Mouse (Mus musculus): ENCODE results near the gene Dpep3. TPM values are rescaled to one million over a fixed set of nuclear protein-coding genes. Genes with fewer than 3 reads are reported as not detected.

The Dpep3 gene
- polyA plus RNA-seq, 1 experiment from 2014 or later = not detected

GRCm38 (mm10) chr8:105932525-105932924 lies 46.7 kb downstream of the Dpep3 start:
- Histone ChIP-seq H3K9me3 (ENCODE audit: control insufficient read depth, low read length) (no peaks in the 10 kb centered on the region), H3K4me1 (replicated peaks; ENCODE audit: control insufficient read depth, insufficient read depth, low read length) (peaks cover 8% of the 10 kb centered on the region), H3K4me3 (replicated peaks; ENCODE audit: low read length) (no peak overlapping the region), H3K9ac (replicated peaks; ENCODE audit: low read depth, low read length) (no peak overlapping the region), H3K4me2 (ENCODE audit: low read length) (no peak overlapping the region), H3K36me3 (ENCODE audit: control insufficient read depth, insufficient read depth) (no peaks in the 10 kb centered on the region; the same call in 1 of the 2 replicates), H3K27ac (ENCODE audit: low read length) (no peak overlapping the region), H3K27me3 (replicated peaks; ENCODE audit: control insufficient read depth, insufficient read depth, low read length) (no peaks in the 10 kb centered on the region)
- WGBS = 91% methylated on average over 11 of the region's 11 CpGs
- ATAC-seq = no peak

- H3K4me2 ChIP-seq (ENCODE audit: low read length) = no peak overlapping the region
- H3K9ac ChIP-seq (replicated peaks; ENCODE audit: low read depth, low read length) = no peak overlapping the region
- H3K4me1 ChIP-seq (replicated peaks; ENCODE audit: control insufficient read depth, insufficient read depth, low read length) = peaks cover 4% of the 10 kb centered on the region
- 95% methylated on average over 3 of the region's 3 CpGs for WGBS
- ATAC-seq = no peak
- H3K36me3 ChIP-seq (ENCODE audit: control insufficient read depth, insufficient read depth) = no peaks in the 10 kb centered on the region; the same call in 1 of the 2 replicates
- H3K9me3 ChIP-seq (ENCODE audit: control insufficient read depth, low read length) = no peaks in the 10 kb centered on the region
- no peak overlapping the region for H3K4me3 ChIP-seq (replicated peaks; ENCODE audit: low read length)
- H3K27ac ChIP-seq (ENCODE audit: low read length) = no peak overlapping the region
- no peaks in the 10 kb centered on the region for H3K27me3 ChIP-seq (replicated peaks; ENCODE audit: control insufficient read depth, insufficient read depth, low read length)
Observed at GRCm38 (mm10) chr8:105931271-105931670, 48.0 kb downstream of the Dpep3 start.

- ATAC-seq = peak; percentile 68
- Histone ChIP-seq H3K27me3 (replicated peaks; ENCODE audit: control insufficient read depth, insufficient read depth, low read length) (no peaks in the 10 kb centered on the region), H3K4me3 (replicated peaks; ENCODE audit: low read length) (no peak overlapping the region), H3K9ac (replicated peaks; ENCODE audit: low read depth, low read length) (peak overlapping the region; percentile 50; the same call in 1 of the 2 replicates), H3K4me2 (ENCODE audit: low read length) (no peak overlapping the region), H3K36me3 (ENCODE audit: control insufficient read depth, insufficient read depth) (no peaks in the 10 kb centered on the region; the same call in 1 of the 2 replicates), H3K9me3 (ENCODE audit: control insufficient read depth, low read length) (no peaks in the 10 kb centered on the region), H3K27ac (ENCODE audit: low read length) (no peak overlapping the region), H3K4me1 (replicated peaks; ENCODE audit: control insufficient read depth, insufficient read depth, low read length) (peaks cover 4% of the 10 kb centered on the region; the same call in 1 of the 2 replicates)
- WGBS = 15% methylated on average over 8 of the region's 8 CpGs
Observed at GRCm38 (mm10) chr8:105930602-105931001, 48.6 kb downstream of the Dpep3 start.

- H3K4me1 ChIP-seq (replicated peaks; ENCODE audit: control insufficient read depth, insufficient read depth, low read length) = no peaks in the 10 kb centered on the region
- ATAC-seq = no peak
- no peak overlapping the region for H3K4me2 ChIP-seq (ENCODE audit: low read length)
- no peaks in the 10 kb centered on the region for H3K27me3 ChIP-seq (replicated peaks; ENCODE audit: control insufficient read depth, insufficient read depth, low read length)
- no peak overlapping the region for H3K4me3 ChIP-seq (replicated peaks; ENCODE audit: low read length)
- no peaks in the 10 kb centered on the region; the same call in 1 of the 2 replicates for H3K36me3 ChIP-seq (ENCODE audit: control insufficient read depth, insufficient read depth)
- no peaks in the 10 kb centered on the region for H3K9me3 ChIP-seq (ENCODE audit: control insufficient read depth, low read length)
- no peak overlapping the region for H3K27ac ChIP-seq (ENCODE audit: low read length)
- WGBS = 72% methylated on average over 3 of the region's 3 CpGs
- H3K9ac ChIP-seq (replicated peaks; ENCODE audit: low read depth, low read length) = no peak overlapping the region
Observed at GRCm38 (mm10) chr8:105925123-105925522, 54.1 kb downstream of the Dpep3 start.

Small RNAs within 50 kb of the gene (microRNA-seq; reads per million reads assigned to microRNA genes)
- not detected for gene Mir7074

Other genes with a start within 250 kb of the Dpep3 start
- gene Gfod2, start 220.8 kb downstream of the Dpep3 start, polyA plus RNA-seq (2015; fragmentation: Nextera tagmentation; extraction: Ambion mirVana) = 74.2 and 83.3 TPM in 2 replicates
- 11.3 and 13.1 TPM in 2 replicates for gene Ranbp10, start 152.1 kb downstream of the Dpep3 start, polyA plus RNA-seq (2015; fragmentation: Nextera tagmentation; extraction: Ambion mirVana)
- 0.67 and 0.93 TPM in 2 replicates for gene Tsnaxip1, start 151.7 kb downstream of the Dpep3 start, polyA plus RNA-seq (2015; fragmentation: Nextera tagmentation; extraction: Ambion mirVana)
- gene Cenpt, start 126.2 kb downstream of the Dpep3 start, polyA plus RNA-seq (2015; fragmentation: Nextera tagmentation; extraction: Ambion mirVana) = 66.0 and 69.8 TPM in 2 replicates
- 63.8 and 69.2 TPM in 2 replicates for gene Thap11, start 124.3 kb downstream of the Dpep3 start, polyA plus RNA-seq (2015; fragmentation: Nextera tagmentation; extraction: Ambion mirVana)
- gene Nutf2, start 118.8 kb downstream of the Dpep3 start, polyA plus RNA-seq (2015; fragmentation: Nextera tagmentation; extraction: Ambion mirVana) = 172 and 176 TPM in 2 replicates
- gene Edc4, start 98.5 kb downstream of the Dpep3 start, polyA plus RNA-seq (2015; fragmentation: Nextera tagmentation; extraction: Ambion mirVana) = 59.8 and 65.1 TPM in 2 replicates
- gene Nrn1l, start 85.9 kb downstream of the Dpep3 start, polyA plus RNA-seq (2015; fragmentation: Nextera tagmentation; extraction: Ambion mirVana) = 0.51 and 0.73 TPM in 2 replicates
- 10.5 and 10.7 TPM in 2 replicates for gene Pskh1, start 79.0 kb downstream of the Dpep3 start, polyA plus RNA-seq (2015; fragmentation: Nextera tagmentation; extraction: Ambion mirVana)
- gene Ctrl, start 45.6 kb downstream of the Dpep3 start, polyA plus RNA-seq (2015; fragmentation: Nextera tagmentation; extraction: Ambion mirVana) = 1.9 and 2.6 TPM in 2 replicates
- gene Psmb10, start 41.0 kb downstream of the Dpep3 start, polyA plus RNA-seq (2015; fragmentation: Nextera tagmentation; extraction: Ambion mirVana) = 30.5 and 44.8 TPM in 2 replicates
- gene Lcat, start 36.0 kb downstream of the Dpep3 start, polyA plus RNA-seq (2015; fragmentation: Nextera tagmentation; extraction: Ambion mirVana) = 0.67 and 0.84 TPM in 2 replicates
- 12.5 and 13.9 TPM in 2 replicates for gene Slc12a4, start 13.3 kb downstream of the Dpep3 start, polyA plus RNA-seq (2015; fragmentation: Nextera tagmentation; extraction: Ambion mirVana)
- 22.3 and 25.8 TPM in 2 replicates for gene Dus2, start 11.9 kb upstream of the Dpep3 start, polyA plus RNA-seq (2015; fragmentation: Nextera tagmentation; extraction: Ambion mirVana)
- not detected in 2 replicates for gene Dpep2nb, start 26.5 kb upstream of the Dpep3 start, polyA plus RNA-seq (2015; fragmentation: Nextera tagmentation; extraction: Ambion mirVana)
- gene Ddx28, start 32.5 kb upstream of the Dpep3 start, polyA plus RNA-seq (2015; fragmentation: Nextera tagmentation; extraction: Ambion mirVana) = 20.3 and 22.8 TPM in 2 replicates
- 3.2 and 5.3 TPM in 2 replicates for gene Nfatc3, start 79.4 kb upstream of the Dpep3 start, polyA plus RNA-seq (2015; fragmentation: Nextera tagmentation; extraction: Ambion mirVana)
- gene Esrp2, start 157.5 kb upstream of the Dpep3 start, polyA plus RNA-seq (2015; fragmentation: Nextera tagmentation; extraction: Ambion mirVana) = 0.37 and 0.42 TPM in 2 replicates
- gene Pla2g15, start 171.0 kb upstream of the Dpep3 start, polyA plus RNA-seq (2015; fragmentation: Nextera tagmentation; extraction: Ambion mirVana) = 18.2 and 20.6 TPM in 2 replicates
- gene Slc7a6, start 189.4 kb upstream of the Dpep3 start, polyA plus RNA-seq (2015; fragmentation: Nextera tagmentation; extraction: Ambion mirVana) = 49.3 and 58.4 TPM in 2 replicates
- 37.7 and 40.8 TPM in 2 replicates for gene Slc7a6os, start 231.5 kb upstream of the Dpep3 start, polyA plus RNA-seq (2015; fragmentation: Nextera tagmentation; extraction: Ambion mirVana)
- gene Prmt7, start 231.5 kb upstream of the Dpep3 start, polyA plus RNA-seq (2015; fragmentation: Nextera tagmentation; extraction: Ambion mirVana) = 53.0 and 55.3 TPM in 2 replicates

Measured in forebrain, embryonic 16.5 days (tissue).